Mouse (Mus musculus): ENCODE data around the gene Plekhg5.
A peak's percentile ranks its signal among the peaks of the same experiment; 100 is the strongest.

The Plekhg5 gene

DNA sequence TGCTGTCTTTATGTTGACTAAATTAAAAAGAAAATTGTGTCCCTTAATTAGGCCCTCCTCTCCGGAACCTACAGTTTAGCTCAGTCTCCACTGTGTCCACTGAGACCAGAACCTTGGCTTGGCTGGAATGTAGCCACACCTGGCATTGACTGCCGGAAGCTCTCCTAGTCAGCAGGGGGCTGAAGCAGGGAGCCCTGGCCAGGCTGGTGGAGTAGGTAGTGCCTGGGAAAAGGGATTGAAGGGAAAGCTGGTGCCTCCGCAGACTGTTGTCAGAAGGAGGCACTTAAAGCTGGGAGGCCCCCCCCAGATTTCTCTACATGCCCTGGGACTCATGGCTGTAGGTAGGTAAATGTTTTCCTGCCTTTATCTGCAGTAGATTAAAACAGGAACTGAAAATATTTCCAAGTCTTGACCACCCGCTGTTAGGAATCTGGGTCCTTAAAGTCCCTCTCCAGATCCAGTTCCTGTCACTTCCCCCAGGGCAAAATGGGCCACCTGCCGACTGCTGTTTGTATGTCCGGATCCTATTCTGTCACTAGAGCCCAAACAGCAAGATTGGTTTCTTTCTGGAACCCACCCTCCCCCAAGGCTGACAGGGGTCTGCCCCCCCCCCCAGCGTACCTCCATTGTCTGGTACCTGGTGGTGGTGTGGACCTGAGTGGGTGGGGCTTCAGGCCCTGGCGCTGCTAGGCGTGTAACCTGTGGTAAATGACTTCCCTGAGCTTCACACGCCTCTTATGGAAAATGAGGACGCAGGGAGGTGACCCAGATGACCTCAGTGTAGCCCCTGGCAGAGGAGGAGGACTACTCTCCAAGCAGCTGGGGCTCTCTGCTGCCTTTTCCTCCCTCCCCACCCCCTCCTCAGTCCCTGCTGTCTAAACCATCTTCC is 25.9 kb downstream of the Plekhg5 start:
- peak; percentile 98 for DNase-seq (ENCODE audit: low read depth, low spot score)

DNA sequence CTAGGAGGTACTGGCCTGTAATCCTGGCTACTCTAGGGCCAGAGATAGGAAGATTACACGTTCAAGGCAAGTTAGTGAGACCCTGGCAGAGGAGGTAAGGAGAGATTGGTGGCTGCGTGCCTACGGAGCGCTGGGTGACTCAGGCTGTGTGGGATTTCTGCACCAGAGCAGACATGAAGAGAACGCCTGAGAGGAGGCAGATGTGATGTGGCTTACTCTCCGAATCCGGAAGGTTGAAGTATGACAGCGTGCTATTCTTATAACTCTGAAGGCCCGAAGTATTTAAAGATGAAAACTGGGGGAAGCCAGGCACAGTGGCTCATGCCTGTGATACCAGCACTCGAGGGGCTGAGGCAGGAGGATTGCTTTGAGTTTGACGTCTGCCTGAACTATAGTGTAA is 28.2 kb downstream of the Plekhg5 start:
- no peak for DNase-seq (ENCODE audit: low read depth, low spot score)

DNA sequence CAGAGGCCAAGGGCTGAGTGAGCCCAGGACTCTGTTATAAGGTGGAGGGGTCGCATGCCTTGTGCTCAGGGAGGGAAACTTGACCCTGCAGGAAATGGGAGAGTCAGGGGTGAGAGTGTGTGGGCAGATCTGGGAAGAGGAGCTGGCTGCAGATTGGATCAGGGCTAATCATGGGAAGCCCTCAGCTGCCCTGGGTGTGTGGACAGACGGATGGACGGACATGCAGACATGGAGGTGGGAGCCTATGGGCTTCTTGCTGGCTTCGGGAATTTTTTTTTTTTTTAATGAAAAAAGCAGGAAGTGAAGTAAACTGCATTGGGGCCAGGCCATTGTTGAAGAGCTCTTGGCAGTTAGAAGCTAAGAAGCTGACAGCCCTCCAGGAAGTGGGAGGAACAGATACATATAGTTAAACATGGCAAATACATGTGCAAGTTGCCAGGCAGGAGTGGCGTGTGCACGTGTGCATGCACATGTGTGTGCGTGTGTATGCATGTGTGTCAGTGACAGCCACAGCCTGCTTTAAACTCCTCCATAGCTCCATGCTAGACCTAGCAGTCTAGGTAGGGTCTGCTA is 28.9 kb downstream of the Plekhg5 start:
- no peak for DNase-seq (ENCODE audit: low read depth, low spot score)

DNA sequence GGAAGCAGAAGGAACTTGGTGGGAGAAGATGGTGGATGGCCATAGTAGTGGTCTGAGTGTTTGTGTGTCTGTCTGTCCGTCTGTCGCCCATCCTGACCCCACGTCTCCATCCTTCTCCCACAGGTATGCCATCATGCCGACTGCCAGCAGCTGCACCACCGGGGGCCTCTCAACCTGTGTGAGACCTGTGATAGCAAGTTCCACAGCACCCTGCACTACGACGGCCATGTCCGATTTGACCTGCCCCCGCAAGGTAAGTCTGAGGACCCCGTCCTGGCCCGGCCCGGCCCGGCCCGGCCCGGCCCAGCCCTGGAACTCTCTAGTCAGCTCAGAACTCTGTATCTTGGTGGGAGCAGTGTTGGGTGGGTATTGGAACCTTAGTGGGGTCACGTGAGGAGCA is 29.6 kb downstream of the Plekhg5 start:
- DNase-seq (ENCODE audit: low read depth, low spot score), result no peak

DNA sequence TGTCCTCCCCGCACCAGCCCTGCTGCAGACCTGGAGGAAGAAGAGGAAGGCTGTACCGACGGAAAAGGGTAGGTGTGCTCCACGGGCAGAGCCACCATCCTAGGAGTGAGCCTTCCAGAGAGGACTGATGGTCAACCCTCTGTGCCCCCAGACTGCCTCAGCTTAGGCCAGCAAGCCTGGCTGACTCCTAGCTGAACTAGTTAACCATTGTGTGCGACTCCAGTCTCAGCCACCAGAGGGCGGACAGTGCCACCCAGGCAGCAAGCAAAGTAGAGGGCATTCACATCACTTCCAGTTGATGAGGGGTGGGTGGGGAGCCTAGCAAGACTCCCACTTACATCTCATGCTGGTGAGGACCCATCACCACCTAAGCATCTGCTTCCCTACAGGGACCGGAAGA is 30.7 kb downstream of the Plekhg5 start:
- peak; percentile 77 for DNase-seq (ENCODE audit: low read depth, low spot score)

DNA sequence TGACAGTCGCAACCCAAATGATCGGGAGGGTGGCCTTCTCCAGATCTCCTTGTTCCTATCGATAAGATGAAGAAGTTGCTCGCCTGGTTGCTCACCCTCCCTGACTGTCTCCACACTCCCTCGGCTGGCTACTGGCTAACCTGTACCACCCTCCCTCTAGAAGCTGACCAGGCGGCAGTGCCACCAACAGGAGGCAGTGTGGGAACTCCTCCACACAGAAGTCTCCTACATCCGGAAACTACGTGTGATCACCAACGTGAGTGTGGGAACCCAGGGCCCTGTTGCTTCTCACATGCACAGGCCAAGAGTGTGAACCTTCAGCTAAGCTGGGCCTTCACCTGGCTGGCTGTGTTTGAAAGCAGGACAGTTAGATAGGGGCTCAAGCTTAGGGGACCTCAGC is 34.4 kb downstream of the Plekhg5 start:
- peak; percentile 67 for DNase-seq (ENCODE audit: low read depth, low spot score)

DNA sequence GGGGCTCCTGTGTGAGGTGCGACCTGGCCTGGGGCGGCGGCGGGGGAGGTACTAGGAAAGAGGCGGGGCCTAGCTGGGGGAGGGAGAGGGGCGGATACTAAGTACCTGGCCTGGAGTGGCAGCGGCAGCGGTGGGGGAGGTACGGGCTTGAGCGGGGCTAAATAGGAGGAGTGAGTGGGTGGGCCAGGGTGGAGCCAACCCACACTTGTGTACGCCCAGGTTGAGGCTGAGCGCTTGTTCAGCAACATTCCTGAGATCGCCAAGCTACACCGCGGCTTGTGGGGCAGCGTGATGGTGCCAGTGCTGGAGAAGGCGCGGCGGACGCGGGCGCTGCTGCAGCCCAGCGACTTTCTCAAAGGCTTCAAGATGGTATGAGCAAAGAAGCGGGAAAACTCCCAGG is 35.2 kb downstream of the Plekhg5 start:
- DNase-seq (ENCODE audit: low read depth, low spot score), result peak; percentile 92

DNA sequence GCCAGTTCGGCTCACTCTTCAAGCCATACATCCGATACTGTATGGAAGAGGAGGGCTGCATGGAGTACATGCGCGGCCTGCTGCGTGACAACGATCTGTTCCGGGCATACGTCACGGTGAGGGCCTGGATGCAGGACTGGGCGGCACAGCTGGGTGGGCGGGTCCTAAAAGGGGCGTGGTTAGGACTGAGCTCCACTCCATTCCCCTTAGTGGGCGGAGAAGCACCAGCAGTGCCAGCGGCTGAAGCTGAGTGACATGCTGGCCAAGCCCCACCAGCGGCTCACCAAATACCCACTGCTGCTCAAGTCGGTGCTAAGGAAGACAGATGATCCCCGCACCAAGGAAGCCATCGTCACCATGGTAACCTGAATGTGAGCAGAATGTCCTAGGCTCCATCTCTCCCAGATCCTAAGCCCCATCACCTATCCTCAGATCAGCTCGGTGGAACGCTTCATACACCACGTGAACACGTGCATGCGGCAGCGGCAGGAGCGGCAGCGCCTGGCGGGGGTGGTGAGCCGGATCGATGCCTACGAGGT is 35.7 kb downstream of the Plekhg5 start:
- peak; percentile 89 for DNase-seq (ENCODE audit: low read depth, low spot score)

DNA sequence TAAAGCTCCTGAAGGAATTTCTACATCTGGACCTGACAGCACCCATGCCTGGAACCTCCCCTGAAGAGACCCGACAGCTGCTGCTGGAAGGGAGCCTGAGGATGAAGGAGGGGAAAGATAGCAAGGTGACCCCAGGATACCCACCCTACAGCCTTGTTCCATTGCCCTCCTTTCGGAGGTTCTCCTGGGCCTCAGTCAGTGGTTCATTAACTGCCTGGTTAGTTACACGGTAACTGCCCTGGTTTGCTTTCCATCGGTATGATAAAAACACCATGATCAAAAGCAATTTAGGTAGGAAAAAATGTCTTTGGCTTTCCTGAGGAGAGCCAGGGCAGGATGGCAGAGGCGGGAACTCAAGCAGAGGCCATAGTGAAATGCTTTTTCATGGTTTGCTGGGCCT is 36.4 kb downstream of the Plekhg5 start:
- DNase-seq (ENCODE audit: low read depth, low spot score), result no peak

DNA sequence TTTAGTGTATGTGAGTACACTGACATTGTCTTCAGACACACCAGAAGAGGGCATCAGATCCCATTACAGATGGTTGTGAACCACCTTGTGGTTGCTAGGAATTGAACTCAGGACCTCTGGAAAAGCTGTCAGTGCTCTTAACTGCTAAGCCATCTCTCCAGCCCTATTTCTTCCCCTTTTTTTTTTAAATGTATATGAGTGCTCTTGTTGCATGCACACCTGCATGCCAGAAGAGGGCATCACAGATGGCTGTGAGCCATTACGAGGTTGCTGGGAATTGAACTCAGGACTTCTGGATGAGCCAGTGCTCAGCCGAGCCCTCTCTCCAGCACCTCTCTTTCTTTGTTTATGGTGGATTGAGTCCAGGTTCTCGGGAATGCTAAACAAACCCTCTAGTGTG is 37.2 kb downstream of the Plekhg5 start:
- no peak for DNase-seq (ENCODE audit: low read depth, low spot score)

DNA sequence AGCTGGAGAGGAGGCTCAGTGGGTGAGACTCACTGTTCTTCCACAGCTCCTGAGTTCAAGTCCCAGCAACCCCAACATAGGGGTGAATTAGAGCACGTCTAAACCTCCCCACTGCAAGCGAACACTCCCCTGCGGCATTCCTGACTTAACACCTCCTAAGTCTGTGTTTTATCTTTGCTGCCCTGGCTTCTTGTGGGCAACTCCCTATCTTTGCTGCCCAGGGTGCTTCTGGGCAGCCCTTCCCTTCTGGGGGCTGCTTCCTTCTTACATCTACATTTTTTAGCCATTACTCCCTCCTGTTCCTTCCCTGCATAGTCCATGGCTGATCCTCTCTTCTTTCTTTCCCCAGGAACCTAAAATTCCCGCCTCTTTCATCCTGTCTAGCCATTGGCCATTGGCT is 38.4 kb downstream of the Plekhg5 start:
- no peak for DNase-seq (ENCODE audit: low read depth, low spot score)

DNA sequence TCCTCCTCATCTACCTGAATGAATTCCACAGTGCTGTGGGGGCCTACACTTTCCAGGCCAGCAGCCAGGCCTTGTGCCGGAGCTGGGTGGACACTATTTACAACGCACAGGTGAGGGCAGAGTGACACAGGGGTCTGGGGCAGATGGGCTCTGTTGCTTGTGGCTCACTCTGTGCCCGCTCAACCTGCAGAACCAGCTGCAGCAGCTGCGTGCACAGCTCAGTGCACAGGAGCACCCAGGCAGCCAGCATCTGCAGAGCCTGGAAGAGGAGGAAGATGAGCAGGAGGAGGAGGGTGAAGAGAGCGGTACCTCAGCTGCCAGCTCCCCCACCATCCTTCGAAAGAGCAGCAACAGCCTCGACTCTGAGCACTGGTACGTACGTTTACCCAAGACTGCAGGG is 40.0 kb downstream of the Plekhg5 start:
- DNase-seq (ENCODE audit: low read depth, low spot score), result no peak

DNA sequence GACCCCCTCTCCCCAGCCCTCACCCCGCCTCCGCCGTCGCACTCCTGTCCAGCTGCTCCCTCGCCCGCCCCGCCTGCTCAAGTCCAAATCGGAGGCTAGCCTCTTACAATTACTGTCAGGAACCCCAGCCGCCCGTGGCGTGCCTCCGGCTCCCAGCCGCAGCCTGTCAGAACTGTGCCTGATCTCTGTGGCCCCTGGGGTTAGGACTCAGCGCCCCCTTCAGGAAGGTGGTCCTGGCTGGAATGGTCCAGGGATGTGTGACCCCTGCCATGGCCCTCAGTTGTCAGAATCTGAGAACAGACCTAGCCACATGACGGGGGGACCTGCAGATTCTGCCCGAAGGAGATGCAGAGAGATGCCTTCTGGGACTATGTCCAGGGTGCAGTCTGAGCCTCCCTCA is 41.8 kb downstream of the Plekhg5 start:
- peak; percentile 55 for DNase-seq (ENCODE audit: low read depth, low spot score)

DNA sequence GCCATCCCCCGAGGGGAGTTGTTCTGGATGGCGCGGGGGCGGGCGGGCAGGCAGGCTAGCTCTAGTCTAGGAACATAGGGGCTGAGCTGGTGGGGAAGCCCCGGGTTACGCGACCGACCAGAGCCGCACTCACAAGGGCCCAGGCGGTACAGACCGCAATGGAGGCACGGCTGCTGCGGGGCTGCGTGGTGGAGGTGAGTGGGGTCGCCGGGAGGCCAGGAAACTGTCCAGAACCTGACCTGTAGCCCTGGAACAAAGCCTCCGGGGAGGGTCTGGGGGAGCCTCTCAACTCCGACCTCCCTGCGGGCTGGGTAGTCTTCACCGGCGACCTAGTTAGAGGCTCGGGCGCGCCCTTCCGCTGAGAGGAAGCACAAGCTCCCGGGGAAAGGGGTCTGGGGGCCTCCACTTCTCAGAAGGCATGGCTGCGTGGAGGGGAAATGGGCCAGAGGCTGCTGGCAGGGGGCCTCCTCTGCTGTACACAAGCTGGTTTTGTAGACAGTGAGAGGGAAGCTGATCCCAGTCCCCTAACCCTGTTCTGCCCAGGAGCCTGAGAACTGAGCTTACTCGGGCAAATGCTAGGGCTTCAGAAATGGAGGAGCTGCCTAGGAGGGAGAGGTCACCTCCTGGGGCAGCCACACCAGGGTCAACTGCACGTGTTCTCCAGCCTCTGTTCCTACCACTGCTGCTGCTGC is 43.8 kb downstream of the Plekhg5 start, which contains the start of gene Tnfrsf25:
Gene Tnfrsf25 (plus strand): TSS at position 14 of the 692 bp plus-strand sequence.
- peak; percentile 67 for DNase-seq (ENCODE audit: low read depth, low spot score)

DNA sequence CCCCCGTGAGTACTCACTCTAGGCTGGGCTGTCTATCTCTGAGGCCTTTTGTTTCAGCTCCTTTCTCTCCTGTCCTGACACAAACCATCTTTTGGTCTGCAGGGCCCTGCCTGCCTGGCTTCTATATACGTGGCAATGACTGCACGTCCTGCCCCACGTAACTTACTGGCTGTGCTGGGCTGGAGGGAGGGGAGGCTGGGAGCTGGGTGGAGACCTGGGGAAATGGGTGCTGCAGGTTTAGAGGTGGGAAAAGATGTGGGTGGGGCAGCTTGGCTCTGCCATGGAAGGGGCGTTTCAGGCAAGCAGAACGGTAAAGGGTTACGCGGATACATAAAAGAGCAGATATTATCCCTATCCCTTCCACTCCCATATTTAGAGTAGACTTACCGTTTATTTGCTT is 45.2 kb downstream of the Plekhg5 start:
- DNase-seq (ENCODE audit: low read depth, low spot score), result no peak

DNA sequence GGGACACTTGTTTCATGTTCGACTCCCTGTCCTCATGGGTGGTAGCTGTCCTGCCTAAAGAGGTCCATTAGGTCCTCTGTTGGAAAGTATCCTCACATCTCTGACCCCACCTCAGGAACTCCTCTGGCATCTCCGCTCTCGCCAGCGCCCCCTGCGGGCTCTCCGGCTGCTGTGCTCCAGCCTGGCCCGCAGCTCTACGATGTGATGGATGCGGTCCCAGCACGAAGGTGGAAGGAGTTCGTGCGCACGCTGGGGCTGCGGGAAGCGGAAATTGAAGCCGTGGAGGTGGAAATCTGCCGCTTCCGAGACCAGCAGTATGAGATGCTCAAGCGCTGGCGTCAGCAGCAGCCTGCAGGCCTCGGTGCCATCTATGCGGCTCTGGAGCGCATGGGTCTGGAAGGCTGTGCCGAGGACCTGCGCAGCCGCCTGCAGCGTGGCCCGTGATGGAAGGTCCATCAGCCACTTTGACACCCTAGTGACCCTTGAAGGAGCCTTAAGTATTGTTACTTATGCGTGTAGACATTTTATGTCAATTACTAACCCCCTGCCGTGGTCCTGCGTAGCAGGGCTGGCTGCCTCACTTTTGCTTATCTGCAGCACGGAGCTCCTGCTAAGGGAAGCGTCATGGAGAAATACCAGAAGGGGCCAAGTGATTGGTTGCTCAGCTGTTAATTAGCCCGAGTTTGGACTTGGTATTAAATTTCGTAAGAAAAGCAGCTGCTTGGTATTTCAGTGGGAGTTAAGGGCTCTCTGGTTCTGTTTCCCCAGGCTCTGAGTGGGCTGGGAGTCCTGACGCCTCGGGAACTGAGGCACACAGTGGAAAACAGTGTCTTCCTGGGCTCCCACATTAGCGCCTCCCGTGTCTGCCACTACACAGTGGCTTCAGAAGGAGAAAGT is 47.3 kb downstream of the Plekhg5 start:
- DNase-seq (ENCODE audit: low read depth, low spot score), result peak; percentile 75

DNA sequence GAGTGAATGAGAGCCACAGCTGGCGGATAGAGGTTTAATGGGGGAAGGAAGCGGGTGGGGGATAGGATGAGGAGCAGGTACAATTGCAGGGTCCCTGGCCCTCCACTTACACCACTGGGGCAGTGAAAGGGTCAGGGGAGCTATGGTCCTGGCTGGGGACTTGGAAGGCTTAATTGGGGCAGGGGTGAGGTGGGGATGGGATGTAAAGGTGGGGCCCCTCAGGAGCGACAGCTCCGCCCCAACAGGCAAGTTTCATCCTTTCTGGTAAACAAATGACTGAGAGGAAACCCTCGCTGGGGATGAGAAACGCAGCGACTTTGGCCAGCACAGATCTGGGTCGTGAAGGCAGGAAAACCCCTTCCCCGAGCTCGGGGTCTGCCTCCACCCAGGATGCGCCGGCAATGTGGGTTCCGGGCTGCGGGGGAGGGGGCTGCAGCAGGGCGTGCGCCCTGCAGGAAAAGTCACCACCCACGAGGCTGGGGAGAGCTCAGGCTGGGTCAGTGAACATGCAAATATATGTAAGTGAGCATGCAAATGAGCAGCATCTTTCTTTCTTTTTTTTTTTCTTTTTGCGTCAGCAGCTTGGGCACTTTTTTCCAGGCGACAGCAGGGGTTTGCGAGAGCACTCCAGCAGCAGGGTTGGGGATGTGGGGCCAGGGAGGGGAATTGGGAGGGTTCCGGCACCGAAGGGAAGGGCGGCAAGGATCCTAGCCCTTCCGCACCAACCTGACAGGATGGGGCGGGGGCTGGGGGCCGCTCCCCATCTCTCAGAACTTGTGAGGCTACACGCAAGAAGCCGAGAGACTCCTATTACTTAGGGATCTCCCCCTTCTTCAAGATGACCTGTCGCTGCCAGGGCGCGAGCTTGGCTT is 48.2 kb downstream of the Plekhg5 start:
- DNase-seq (ENCODE audit: low read depth, low spot score), result peak; percentile 60

DNA sequence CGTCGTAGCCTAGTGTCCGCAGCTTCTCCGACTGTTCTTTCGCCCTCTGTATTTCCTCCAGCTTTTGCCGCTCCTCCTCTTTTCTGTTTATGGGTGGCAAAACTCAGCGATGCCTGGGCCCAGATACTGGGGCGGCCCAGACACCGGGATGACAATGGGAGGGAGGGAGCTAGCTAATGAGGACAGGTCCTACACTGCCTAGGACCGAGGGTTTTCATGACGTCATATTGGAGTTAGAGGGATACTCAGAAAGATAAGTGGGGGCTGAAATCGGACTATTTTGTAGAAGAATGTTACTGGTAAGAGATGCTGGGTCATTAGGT is 48.8 kb downstream of the Plekhg5 start:
- no peak for DNase-seq (ENCODE audit: low read depth, low spot score)

DNA sequence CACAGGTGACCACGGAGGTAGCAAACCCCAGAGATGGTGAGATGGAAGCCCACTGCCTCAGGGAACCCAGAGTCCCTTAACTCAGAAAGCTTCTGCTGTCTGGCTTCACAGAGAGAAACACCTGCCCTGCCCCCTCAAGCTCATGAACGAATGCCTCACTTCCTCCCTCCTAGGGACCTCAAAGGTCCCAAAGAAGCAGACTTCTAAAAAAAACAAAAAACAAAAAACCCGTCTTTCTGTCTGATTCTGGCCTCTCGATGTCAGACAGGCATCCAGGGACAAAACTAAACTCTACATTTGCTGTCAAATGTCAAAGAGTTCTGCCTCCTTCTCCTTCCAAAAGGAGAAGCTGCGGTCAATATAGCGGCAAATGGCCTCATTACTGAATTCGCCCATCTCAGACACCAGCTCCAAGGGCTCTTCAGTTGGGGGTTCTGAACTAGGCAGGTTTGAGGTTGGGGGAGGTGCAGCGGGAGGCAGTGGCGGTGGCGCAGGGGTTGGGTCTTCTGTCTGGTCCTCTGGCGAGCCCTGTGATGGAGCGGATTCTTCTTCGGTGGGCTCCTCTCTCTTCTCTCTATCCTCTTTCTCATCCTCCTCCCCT is 52.2 kb downstream of the Plekhg5 start:
- DNase-seq (ENCODE audit: low read depth, low spot score), result no peak

Data from R1 (cell line).